Mouse (Mus musculus) testis, postnatal 10 days (tissue): ENCODE measurements around the gene Npl.
"Not testable (repeated sequence)": the region's sequence is repeated elsewhere in the genome, so short reads cannot be mapped to it uniquely, and the experiment has no call there.

ENCODE experiments used
- DNase-seq: peaks from one replicate; pipeline ENCODE4 v3.0.0; 2021; ENCODE audit warnings: low spot score

Npl gene

DNA sequence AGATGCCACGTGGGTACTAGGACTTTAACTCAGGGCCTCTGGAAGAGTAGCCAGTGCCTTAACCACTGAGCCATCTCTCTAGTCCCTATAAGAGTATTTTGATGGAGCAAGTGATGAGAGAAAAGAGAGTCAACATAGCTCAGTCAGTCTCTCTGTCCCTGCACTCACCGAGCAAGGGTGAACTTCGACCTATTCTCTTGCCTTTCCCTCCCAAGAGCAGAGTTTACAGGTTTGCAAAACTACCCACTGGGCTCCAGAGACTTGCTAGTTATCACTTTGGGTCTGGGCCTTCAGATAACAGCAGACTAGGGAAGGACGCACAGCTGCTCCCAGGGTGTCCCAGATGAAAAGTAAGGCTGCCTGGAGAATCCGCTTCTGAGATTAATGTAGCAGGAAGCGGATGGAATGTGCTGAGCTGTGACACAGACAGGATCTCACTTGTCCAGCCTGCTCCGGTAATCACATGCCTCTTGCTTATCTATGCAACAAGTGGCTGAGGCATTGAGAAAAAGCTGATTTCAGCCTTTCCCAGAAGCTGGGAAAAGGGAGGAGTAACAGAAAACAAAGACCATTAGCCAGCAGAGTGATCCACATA, 7.0 kb downstream of the Npl start:
- DNase-seq, result peak; percentile 53

DNA sequence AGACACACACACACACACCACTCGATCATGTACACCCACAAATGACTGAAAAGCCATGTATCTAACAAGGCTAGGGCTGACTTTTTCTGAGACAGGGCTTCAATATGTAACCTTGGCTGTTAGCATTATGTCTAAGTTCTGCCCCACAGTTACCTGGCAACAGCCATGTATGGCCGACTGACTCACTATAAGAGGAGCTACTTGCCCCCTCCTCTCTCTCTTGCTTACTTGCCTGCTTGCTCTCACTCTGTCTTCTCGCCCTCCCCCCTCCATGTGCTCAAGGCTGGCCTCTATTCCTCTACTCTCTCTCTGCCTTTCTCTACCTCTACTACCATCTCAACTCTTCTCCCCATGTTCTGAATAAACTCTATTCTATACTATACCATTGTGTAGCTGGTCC, 9.1 kb downstream of the Npl start:
- no peak for DNase-seq

GRCm38 (mm10) chr1:153539739-153540333, 10.0 kb downstream of the Npl start:
- DNase-seq, result no peak

- DNase-seq, result peak; percentile 74
Measured at GRCm38 (mm10) chr1:153535611-153536010, 14.2 kb downstream of the Npl start.

DNA sequence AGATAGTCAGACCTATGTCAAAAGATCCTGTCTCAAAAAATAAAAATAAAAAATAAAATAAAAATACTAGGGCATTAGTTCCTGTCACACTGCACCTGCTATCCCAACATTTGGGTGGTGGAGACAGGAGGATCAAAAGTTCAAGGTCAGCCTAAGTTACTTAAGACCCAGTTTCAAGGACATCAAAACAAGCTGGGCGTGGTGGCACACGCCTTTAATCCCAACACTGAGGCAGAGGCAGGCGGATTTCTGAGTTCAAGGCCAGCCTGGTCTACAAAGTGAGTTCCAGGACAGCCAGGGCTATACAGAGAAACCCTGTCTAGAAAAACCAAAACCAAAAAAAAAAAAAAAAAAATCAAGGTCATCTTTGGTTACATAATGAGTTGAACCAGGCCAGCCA, 16.9 kb downstream of the Npl start:
- not testable (repeated sequence) for DNase-seq

DNA sequence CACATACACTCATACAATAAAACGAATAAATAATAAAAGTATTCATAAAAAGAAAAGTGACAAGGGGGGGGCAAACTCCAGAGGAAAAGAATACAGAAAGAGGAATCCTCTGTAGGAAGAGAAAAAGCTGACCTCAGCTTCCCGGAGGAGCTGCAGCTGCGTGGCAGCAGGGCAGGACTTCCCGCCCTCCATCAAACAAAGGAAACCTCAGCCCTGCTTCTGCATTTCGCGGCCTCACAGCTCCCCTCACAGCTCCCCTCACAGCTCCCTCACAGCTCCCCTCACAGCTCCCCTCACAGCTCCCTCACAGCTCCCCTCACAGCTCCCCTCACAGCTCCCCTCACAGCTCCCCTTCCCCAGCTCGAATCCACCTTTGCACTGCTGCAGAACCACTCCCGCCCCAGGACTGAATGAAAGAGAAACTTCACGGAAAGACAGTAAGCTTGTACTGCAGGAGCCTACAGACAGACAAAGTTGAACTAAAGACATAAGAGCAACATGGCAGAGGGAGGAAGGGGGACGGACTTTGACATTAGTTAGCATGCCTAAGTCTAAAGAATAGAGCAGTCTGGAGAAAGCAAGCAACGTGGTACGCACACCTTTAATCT, 17.5 kb downstream of the Npl start:
- peak; percentile 50 for DNase-seq

DNA sequence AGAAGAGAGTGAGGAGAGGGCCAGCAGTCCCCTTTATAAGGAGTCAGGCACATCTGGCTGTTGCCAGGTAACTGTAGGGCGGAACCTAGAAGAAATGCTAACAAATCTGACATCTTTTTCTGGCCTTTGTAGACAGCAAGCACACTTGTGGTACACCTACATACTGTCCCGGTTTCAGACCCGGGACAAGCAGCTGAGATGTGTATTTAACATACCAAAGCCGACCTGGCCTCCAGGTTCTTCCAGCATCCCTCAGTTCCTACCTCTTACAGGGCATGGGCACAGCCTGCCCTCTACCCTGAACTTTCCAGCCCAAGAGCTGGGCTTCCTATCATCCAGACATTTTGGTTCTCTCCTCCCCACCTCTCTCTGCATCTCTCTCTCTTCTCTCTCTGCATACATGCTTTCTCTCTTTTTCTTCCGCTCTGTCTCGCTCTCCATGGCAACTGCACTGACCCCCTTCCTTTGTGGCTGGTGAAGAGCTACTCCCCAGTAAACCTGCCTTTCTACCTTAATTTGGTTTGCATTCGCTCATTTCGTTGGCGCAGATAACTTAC, 18.1 kb downstream of the Npl start:
- DNase-seq, result no peak

DNA sequence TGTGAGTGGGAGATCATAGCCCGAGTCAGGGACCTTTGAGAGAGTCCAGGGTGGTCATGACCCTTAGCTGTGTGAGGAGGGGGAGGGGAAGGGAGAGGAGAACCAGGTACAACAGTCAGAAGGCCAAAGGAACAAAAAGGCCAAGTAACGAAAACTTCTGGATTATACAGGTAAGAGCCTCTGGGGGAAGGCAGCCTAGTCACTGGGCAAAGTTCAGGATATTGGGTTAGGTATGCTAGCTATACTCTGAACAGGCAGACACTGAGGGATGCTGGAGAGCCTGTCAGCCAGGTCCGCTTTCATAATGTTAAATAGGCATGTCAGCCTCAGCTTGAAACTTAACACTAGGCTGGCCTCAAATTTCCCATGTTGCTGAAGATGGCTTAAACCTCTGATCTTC, 27.7 kb downstream of the Npl start:
- no peak for DNase-seq

DNA sequence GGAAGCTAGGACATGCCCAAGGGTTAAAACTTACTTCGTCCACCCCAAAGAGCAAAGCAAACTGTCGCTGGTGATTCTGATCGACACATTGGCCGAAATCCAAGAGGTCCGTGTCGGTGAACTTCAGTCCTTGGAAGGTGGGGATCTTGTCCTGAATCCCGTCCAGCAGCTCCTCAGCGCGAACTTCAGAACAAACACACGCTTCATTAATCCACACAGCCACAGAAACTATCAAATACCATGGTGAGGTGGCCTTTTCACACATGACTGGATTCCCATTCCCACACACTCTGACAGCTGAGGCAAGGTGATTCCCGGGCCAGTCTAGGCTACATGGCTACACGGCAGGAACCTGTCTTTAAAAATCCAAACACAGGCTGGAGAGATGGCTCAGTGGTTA, 34.5 kb downstream of the Npl start:
- no peak for DNase-seq

DNA sequence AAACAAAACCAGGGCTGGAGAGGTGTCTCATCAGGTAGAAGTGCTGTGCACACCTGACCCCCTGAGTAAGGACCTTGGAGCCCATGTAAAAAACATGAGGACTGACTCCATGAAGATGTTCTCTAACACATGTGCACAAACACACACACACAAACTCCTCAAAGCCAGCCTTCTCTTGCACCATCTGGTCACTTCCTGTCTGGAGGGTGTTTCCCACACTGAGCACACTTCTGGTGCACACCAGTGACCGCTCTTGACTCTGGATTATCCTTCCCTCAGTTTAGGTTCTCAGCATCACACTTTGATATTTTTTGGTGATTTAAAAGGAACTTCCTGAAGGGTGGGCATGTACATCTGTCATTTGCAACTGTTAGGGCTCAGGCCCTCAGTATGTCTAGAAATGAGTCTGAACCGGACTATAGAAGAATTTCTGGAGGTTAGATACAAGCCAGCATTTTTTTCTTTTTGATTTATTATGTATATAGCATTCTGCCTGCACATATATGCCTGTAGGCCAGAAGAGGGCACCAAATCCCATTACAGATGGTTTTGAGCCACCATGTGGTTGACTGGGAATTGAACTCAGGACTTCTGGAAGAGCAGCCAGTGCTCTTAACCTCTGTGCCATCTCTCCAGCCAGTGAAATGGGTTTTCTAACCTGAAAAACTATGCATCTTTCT, 39.4 kb downstream of the Npl start:
- DNase-seq, result no peak

- DNase-seq, result not testable (repeated sequence)
Measured at GRCm38 (mm10) chr1:153509569-153509968, 40.3 kb downstream of the Npl start.

- no peak for DNase-seq
Measured at GRCm38 (mm10) chr1:153509012-153509411, 40.8 kb downstream of the Npl start.

DNA sequence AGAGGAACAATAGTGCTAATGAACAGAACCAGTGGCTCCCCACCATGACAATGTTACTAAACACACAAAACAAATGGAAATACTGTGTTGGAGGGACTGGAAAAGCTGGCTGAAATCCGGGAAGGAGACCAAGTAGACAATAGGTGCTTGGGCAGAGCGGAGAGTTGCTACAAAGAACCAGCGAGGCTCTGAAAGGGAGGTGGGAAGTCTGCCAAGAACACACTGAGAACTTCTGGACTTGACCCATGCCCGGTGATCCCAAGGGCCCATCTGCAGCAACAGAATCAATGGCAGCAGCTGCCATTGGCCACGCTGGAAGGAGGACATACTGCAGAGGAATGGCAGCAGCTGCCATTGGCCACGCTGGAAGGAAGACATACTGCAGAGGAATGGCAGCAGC, 43.6 kb downstream of the Npl start:
- peak; percentile 74 for DNase-seq

DNA sequence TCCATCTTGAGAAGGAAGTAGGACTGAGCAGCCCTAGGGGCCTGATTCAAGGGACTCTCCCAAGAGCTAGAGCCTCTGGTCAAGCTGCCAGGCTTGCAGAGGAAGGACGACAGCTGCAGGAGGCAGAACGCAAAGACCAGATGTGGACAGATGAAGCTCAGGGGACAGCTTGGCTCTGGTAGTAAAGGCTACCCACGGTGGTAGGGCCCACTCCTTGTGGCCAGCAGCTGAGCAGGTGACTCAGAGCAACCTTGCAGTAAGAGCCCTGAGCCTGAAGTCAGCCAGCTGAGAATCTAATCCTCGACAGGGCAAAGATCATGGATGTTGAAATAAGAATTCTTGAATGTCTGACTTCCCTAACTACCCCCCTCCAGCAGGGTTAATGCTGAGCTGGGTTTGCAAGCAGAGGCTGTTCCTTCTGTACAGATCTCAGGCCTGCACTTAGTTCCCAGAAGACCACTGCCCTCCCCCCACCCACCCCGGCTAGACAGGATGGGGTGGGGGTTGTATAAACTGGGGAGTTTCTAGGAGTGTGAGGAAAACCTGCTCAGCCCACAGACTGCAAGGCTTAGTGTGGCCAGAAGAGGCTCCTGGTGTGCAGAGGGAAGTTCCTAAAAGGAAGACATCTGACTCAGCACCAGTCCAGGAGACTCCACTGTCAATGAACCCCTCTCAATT, 48.1 kb downstream of the Npl start:
- DNase-seq, result no peak

DNA sequence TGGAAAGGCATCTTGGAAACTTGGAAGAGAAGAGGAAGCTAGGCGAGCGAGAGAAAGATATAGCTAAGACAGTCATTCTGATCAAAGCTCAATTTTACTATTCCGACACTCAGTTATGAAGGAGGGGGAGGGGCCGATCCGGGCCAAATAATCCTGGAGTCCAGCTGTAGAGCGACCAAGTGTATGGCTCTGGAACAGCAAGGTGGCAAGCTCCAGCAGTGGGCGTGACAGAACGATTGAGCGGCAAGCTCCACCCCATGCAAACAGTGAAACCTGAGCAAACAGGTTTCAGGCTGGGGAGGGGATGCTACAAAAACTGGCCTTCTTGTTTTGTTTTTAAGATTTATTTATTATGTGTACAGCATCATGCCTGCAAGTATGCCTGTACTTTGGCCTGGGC, 49.8 kb downstream of the Npl start:
- no peak for DNase-seq

DNA sequence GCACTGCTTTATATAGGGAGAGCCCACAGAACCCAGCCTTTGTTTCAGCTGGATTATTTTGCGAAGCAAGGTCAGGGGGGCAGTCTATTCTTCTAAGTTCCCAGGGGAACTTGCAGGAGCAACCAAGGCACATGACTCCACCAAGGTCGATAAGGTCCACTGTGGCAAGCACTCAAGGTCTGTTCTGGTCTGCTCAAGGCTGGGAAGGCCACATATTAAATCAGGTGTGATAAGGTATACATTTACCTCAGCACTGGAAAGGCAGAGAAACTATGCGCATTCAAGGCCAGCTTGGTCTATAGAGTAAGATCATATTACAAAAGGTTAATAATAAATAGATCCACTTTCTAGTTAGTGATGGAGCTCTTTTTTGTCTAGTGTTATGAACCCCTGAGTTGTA, 53.8 kb downstream of the Npl start:
- no peak for DNase-seq

- DNase-seq, result no peak
Measured at GRCm38 (mm10) chr1:153493931-153494330, 55.9 kb downstream of the Npl start.

DNA sequence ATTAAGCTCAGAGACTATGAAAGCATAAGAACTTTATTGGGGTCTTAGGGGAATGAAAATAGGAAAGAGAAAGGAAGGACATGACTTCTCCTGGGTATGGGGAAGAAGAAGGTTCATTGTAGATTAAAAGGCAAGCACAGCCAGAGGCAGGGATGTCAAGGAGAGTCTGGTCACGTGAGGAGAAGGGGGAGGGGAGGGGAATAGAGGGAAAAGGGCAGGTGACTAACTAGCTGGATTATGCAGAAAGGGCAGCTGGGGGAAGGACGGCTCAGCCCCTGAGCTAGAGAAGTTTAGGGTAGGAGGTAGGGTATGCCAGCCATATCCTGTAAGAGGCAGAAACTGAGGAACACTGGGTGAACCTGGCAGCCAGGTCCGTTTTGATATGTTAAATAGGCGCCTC, 56.5 kb downstream of the Npl start:
- no peak for DNase-seq

- no peak for DNase-seq
Measured at GRCm38 (mm10) chr1:153491822-153492221, 58.0 kb downstream of the Npl start.

DNA sequence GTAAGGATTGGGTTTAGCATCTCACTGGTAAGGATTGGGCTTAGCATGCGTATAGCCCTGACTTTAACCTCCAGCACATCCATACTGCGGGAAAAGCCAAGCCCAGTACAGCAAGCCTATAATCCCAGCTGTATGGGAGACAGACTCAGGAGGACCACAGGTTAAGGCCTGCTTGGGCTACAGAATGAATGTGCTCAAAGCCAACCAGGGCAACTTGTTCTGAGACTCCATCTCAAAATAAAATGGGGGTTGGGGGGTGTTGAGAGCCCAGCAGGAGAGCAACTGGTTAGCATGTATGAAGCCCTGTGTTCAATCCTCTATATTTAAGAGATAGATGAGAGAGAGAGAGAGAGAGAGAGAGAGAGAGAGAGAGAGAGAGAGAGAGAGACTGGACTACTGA, 58.5 kb downstream of the Npl start:
- no peak for DNase-seq

DNA sequence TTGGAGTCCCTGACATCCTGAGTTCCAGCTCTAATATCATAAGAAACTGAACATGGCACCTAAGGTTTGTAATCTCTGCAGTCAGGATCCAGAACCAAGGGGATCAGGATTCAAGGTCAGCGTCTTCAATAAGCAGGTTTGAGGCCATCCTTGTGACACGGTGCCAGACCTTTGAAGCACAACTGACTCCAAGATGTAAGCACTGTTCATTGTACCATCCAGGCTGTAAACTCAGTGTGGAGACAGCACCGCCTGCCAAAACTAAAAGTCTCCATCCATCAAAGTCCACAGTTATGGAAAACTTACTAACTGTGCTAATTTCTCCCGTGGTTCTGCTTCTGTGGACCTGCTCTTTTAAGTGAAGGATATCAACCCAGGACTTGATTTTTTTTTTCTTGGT, 59.9 kb downstream of the Npl start:
- DNase-seq, result no peak

DNA sequence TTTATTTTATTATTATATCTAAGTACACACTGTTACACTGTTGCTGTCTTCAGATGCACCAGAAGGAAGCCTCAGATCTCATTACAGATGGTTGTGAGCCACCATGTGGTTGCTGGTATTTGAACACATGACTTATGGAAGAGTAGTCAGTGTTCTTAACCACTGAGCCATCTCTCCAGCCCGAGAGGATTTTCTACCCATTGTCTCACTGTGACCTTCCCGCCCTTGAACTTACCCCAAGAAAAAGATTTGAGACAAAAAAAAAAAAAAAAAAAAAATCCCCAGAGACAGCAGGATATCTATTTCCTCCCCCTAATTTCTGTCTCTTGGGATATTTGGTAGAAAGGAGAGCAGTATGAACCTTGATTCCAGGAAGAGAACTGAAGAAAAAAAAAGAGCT, 60.3 kb downstream of the Npl start:
- no peak for DNase-seq
